Mouse (Mus musculus) megakaryocyte, embryonic 14.5 days (primary cell): ENCODE results near the gene Tekt2. TPM values are rescaled to one million over a fixed set of nuclear protein-coding genes. Genes with fewer than 3 reads are reported as not detected.
A peak's percentile ranks its signal among the peaks of the same experiment; 100 is the strongest.

ENCODE experiments used
- H3K27me3 ChIP-seq: replicated peaks from 2 replicates; pipeline ENCODE3; 2012; ENCODE audit warnings: inconsistent platforms
- H3K36me3 ChIP-seq: replicated peaks from 2 replicates; pipeline ENCODE3; 2012; ENCODE audit warnings: low read length, inconsistent platforms, mixed read lengths
- H3K4me1 ChIP-seq: 2 replicates; pipeline ENCODE4 v1.6.1; 2012; ENCODE audit warnings: inconsistent platforms
- H3K4me3 ChIP-seq: replicated peaks from 2 replicates; pipeline ENCODE3; 2012; ENCODE audit warnings: moderate library complexity, mild to moderate bottlenecking, inconsistent platforms
- H3K9me3 ChIP-seq: 2 replicates; pipeline ENCODE4 v1.6.1; 2012; ENCODE audit warnings: inconsistent platforms
- FLI1 ChIP-seq: IDR thresholded peaks from 2 replicates; pipeline ENCODE4 v1.6.1; 2012; ENCODE audit warnings: low read length, inconsistent platforms, mixed read lengths
- GATA1 ChIP-seq: IDR thresholded peaks from 3 replicates; pipeline ENCODE4 v1.6.1; 2012; ENCODE audit warnings: mixed read lengths, low read length, inconsistent platforms, borderline replicate concordance
- polyA plus RNA-seq: library from polyadenylated mRNA; stranded (reverse); fragments of >175 nt; gene quantifications from 2 replicates; pipeline ENCODE4 v1.2.3, GENCODE M21; 2012; ENCODE audit warnings: low replicate concordance; ENCODE audit not compliant: insufficient read depth

Tekt2 gene
- polyA plus RNA-seq, 1 experiment = not detected

DNA sequence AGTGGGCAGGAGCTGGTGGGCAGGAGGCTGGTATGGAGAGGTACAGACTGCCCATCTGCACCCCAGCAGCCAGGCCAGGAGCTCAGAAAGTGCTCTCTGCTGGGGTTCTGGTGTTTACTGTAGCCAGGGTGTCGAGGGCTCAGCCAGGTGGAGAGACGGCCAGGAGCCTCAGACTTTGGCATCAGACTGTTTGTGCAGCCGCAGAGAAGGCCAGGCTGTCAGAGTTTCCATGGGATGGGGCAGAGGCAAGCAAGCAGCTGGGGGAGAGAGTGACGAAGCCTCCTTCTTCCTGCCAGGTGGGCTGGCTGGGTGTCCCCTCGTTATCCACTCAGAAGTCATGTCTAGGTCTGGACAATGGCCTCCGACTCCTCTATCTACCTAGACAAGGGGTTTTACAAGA lies 30.3 kb downstream of the Tekt2 start:
- Histone ChIP-seq H3K4me3 (no peak overlapping the region), H3K27me3 (peaks cover 80% of the 10 kb centered on the region), H3K9me3 (peaks cover 12% of the 10 kb centered on the region), H3K36me3 (no peaks in the 10 kb centered on the region), H3K4me1 (peaks cover 17% of the 10 kb centered on the region)
- TF ChIP-seq GATA1 (no peak), FLI1 (no peak)

DNA sequence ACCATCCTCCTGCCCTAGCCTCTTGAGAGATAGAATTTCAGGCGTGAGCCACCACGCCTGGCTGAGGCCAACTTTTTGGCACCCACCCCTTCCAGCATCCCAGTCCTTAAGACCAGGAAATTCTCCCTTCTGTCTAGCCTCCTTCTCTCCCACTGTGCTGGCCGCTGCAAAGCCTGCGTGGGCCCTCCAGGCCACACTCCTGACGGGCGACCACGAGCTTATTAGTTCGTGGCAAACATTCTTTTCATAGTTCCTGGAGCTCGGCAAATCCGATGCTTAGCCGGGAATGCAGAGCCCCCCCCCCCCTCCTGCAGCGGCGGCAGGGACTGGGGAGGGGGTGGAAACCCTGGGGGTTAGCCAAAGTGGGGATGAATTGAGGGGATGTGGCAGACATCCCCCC lies 34.3 kb downstream of the Tekt2 start:
- Histone ChIP-seq H3K36me3 (no peaks in the 10 kb centered on the region), H3K4me3 (no peak overlapping the region), H3K4me1 (peaks cover 27% of the 10 kb centered on the region), H3K9me3 (peaks cover 2% of the 10 kb centered on the region), H3K27me3 (peaks cover 83% of the 10 kb centered on the region)
- TF ChIP-seq GATA1 (no peak), FLI1 (no peak)

DNA sequence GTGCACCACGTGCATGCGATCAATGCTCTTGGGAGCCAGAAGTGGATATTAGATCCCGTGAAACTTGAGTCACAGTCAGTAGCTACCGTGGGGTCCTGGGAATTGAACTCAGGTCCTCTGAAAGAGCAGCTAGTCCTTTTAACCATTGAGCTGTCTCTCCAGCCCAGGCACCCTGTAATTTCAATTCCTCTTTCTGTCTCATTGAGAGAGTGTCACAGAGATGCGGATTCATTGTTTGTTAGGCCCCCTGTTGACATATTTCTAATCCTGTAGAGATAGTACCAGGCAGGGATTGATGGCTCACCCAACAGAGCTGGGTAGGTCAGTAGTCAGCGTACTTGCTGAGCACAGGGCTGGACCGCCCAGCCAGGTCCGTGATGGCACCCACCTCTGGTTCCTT lies 35.2 kb downstream of the Tekt2 start:
- TF ChIP-seq GATA1 = no peak
- TF ChIP-seq FLI1 = no peak
- Histone ChIP-seq H3K4me3 (no peak overlapping the region), H3K9me3 (peaks cover 9% of the 10 kb centered on the region), H3K36me3 (no peaks in the 10 kb centered on the region), H3K27me3 (peaks cover 81% of the 10 kb centered on the region), H3K4me1 (peaks cover 27% of the 10 kb centered on the region)

DNA sequence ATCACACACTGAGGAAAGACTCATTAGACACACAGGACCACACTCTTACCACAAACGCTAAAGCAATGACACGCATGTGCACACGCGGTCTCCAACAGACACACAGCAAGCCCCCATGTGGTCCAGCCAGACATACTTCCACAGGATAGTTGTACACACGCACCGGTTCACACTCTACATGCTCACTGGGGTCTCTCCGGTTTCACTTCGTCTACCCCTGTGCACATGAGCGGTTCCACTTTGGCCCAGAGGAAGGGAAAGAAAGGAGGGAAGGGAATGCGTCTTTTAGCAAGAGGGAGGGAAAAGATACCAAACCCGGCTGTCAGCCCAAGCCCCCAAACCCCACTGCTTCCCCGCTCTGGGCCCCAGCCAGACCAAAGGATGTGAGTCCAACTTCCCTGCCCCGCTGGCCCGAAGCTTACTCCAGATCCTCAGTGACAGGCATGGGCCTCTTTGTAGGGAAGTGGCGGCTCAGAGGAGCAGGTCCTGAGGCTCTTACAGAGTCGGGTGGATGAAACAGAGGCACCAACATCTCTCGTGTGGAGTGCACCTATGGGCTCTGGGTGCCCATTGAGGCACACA lies 37.3 kb downstream of the Tekt2 start:
- peak overlapping the region; percentile 86 for H3K4me3 ChIP-seq
- TF ChIP-seq GATA1 (no peak), FLI1 (no peak)
- H3K9me3 ChIP-seq = peaks cover 9% of the 10 kb centered on the region
- H3K27me3 ChIP-seq = peaks cover 82% of the 10 kb centered on the region
- peaks cover 27% of the 10 kb centered on the region for H3K4me1 ChIP-seq
- no peaks in the 10 kb centered on the region for H3K36me3 ChIP-seq

DNA sequence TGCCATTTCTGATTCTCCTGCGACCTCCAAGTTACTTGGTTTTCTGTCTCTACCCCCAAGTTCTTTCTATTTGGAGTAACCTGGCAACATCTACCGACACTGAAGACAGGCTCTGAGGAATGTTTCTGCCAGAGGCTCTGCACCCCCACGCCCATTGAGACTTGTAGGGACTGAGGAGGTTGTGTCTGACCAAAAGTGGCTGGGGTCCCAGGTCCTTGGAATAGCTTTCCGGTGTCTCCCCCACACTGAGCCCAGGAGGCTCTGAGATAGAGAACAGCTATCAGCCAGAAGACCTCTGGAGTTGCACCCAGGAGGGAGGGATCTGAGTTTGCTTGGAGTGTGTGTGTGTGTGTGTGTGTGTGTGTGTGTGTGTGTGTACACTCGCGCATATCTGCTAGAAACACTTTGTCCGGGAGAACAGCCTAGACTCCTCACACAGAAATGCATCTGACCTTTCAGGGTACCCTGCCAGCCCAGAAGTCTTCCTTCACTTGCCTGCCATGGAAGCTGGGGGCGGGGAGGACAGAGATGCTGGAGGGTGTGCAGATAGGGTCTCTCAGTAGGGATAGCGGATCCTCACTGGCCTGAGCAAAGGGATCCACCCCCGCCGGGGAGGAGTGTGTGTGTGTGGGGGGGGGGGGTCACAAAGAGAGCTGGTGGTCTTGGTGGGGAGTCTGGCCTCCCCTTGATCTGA lies 38.0 kb downstream of the Tekt2 start:
- TF ChIP-seq FLI1 (no peak), GATA1 (no peak)
- Histone ChIP-seq H3K36me3 (no peaks in the 10 kb centered on the region), H3K27me3 (peaks cover 84% of the 10 kb centered on the region), H3K9me3 (peaks cover 9% of the 10 kb centered on the region), H3K4me1 (peaks cover 27% of the 10 kb centered on the region), H3K4me3 (peak overlapping the region; percentile 86)

DNA sequence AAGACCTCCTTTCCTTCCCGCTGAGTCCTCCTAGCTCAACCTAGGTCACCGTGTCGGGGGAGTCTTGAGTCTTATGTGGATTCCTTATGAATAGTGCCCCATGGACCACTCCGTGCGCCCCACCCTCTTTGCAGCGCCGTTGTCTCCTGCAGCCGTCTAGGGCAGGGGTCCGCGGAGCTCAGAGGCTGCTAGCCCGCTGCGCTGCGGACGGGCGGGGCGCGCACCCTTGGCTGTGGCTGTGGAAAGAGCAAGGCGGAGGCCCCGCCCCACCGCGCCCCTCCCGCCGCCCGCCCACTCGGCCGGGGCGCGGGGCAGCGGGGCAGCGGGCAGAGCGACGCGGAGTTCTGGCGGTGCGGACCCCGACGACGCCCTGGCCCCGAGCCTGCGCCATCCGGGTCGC lies 39.0 kb downstream of the Tekt2 start, which contains the start of gene Col8a2:
TSS of gene Col8a2 (plus strand) at position 302 of the 400 bp plus-strand sequence.
- H3K27me3 ChIP-seq = peaks cover 87% of the 10 kb centered on the region
- peak within 1 kb of the TSS; percentile 83 for H3K4me3 ChIP-seq
- no peak for TF ChIP-seq GATA1

DNA sequence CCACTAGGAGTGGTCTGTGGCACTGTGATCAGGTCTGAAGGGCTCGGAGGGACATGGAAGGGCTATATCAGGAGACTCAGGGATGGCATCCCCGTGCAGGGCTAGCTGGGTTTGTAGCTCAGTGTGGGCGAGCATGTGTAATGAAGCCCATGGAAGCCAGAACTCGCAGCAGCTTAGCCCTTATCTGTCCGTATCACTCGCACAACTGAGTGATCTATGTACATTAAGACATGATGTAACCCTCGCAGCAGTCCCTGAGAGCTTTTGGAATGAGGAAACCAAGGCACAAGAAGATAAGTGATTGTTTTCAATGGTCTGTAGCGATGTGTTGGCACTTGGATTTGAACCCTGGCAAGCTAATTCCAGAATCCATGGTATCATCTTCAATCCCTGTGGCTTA lies 41.9 kb downstream of the Tekt2 start:
- Histone ChIP-seq H3K36me3 (no peaks in the 10 kb centered on the region), H3K4me1 (peaks cover 28% of the 10 kb centered on the region), H3K27me3 (peaks cover 76% of the 10 kb centered on the region), H3K9me3 (peaks cover 9% of the 10 kb centered on the region), H3K4me3 (no peak overlapping the region)
- TF ChIP-seq GATA1 = no peak
- no peak for TF ChIP-seq FLI1

More for the DNA sequence above, 39.0 kb downstream of the Tekt2 start, which contains the start of gene Col8a2:
- Histone ChIP-seq H3K36me3 (no peaks in the 10 kb centered on the region), H3K9me3 (peaks cover 9% of the 10 kb centered on the region), H3K4me1 (peaks cover 27% of the 10 kb centered on the region)

DNA sequence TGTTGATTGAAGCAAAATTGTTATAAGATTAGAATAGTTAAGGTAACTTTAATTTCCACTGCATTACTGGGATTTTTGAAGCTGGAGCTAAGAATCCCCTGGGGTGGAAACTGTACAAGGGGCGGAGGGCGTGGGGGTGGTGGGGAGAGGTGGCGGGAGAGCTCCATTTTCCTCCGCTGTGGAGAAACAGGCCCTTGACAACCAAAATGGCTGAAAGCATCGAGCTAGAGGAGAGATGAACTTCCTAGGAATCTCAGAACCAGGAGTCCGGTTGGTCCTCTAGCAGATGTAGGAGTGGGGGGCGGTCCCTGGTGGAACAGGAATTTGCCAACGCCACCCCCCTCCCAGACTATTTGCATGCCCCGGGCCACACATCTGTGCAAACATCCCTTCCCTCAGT lies 43.8 kb downstream of the Tekt2 start:
- Histone ChIP-seq H3K9me3 (peaks cover 9% of the 10 kb centered on the region), H3K4me3 (no peak overlapping the region), H3K27me3 (peaks cover 58% of the 10 kb centered on the region), H3K36me3 (peaks cover 4% of the 10 kb centered on the region), H3K4me1 (peaks cover 20% of the 10 kb centered on the region)
- no peak for TF ChIP-seq FLI1
- no peak for TF ChIP-seq GATA1

DNA sequence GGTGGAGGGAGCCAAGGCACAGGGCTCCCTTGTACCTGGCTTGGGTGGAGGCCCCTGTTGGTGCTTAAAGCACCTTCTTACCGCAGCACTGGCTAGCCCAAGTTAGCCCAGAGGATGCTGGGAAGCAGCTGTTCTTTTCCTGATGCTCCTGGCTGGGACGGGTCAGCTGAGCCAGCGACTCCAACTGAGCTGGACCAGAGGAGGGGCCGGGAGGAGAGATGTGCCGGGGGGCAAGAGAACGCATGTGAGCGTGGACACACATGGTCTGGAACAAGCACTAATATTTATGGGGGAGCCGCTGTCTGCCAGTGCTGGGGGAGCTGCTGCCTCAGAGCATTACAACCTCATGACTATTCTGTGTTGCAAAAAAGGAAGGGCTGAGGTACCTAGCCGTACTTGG lies 46.5 kb downstream of the Tekt2 start:
- TF ChIP-seq GATA1 = no peak
- TF ChIP-seq FLI1 = no peak
- H3K9me3 ChIP-seq = no peaks in the 10 kb centered on the region
- peaks cover 14% of the 10 kb centered on the region for H3K4me1 ChIP-seq
- H3K27me3 ChIP-seq = peaks cover 35% of the 10 kb centered on the region
- no peak overlapping the region for H3K4me3 ChIP-seq
- peaks cover 23% of the 10 kb centered on the region for H3K36me3 ChIP-seq

DNA sequence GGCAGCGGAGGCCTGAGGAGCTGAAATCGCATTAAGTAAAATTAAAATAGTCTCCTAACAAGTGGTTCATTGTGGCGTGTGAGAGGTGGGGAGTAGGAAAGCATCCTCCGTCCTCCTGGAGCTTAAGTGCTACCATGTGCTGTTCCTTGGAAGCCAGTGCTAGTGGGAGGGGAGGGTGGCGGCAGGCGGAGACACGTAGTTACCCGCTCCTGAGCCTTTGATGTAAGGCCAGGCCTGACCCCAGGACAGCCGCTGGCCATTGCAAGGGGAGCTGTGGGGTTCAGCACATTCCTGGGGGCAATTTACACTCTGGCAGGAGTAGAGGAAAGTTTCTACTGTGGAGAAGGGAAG lies 46.9 kb downstream of the Tekt2 start:
- Histone ChIP-seq H3K27me3 (peaks cover 31% of the 10 kb centered on the region), H3K9me3 (no peaks in the 10 kb centered on the region)

More for the DNA sequence above, 46.9 kb downstream of the Tekt2 start:
- TF ChIP-seq GATA1 = no peak
- no peak for TF ChIP-seq FLI1
- Histone ChIP-seq H3K36me3 (peaks cover 27% of the 10 kb centered on the region), H3K4me3 (no peak overlapping the region), H3K4me1 (peaks cover 14% of the 10 kb centered on the region)
